Mouse (Mus musculus): ENCODE measurements around the gene Rcan3.

DNA sequence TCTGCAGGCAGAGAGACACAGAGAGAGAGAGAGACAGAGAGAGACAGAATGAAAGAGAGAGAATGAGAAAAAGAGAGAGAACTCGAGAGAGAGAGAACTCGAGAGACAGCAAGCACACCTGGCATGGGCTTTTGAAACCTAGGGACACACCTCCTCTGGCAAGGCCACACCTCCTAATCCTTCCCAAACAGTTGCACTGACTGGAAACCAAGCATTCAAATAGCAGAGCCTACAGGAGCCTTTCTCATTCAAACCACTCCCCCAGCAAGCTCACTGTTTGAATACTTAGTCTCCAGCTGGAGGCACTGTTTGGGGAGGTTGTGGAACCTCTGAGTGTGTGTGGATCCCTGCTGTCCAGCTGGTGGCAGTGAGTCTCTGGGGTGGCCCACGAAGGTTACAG lies 40.9 kb downstream of the Rcan3 start:
- TF ChIP-seq CTCF (IDR thresholded peaks at IDR 0.05; ENCODE audit: borderline replicate concordance, insufficient read depth, low read depth, low read length), result no peak
- no peak for TF ChIP-seq POLR2A (IDR thresholded peaks at IDR 0.05; ENCODE audit: borderline replicate concordance, insufficient read depth, low read length)
